Mouse (Mus musculus) midbrain, postnatal 0 days (tissue): ENCODE measurements around the gene Map4k2. TPM values are rescaled to one million over a fixed set of nuclear protein-coding genes. Genes with fewer than 3 reads are reported as not detected.

Source experiments
- ATAC-seq: fragments of 200-750 bp; cut with Nextera tagmentation; 2 replicates; pipeline ENCODE4 v1.8.0; 2017; ENCODE audit warnings: moderate number of reproducible peaks, mild to moderate bottlenecking, moderate TSS enrichment, moderate library complexity; ENCODE audit not compliant: low FRiP score
- DNase-seq: peaks from one replicate; pipeline ENCODE4 v3.0.0-alpha.2; 2015; ENCODE audit warnings: low spot score
- H3K27ac ChIP-seq: fragments of 300-500 bp; sonication (generic); 2 replicates; pipeline ENCODE4 v1.5.1; 2014; ENCODE audit warnings: low read depth, mild to moderate bottlenecking, low read length, mixed read lengths
- H3K27me3 ChIP-seq: fragments of 300-500 bp; sonication (generic); 2 replicates; pipeline ENCODE4 v1.6.1; 2014; ENCODE audit warnings: low read length, control low read depth, mixed read lengths; ENCODE audit not compliant: insufficient read depth
- H3K36me3 ChIP-seq: fragments of 300-500 bp; sonication (generic); 2 replicates; pipeline ENCODE4 v1.6.1; 2014; ENCODE audit warnings: low read length, control low read depth, mixed read lengths; ENCODE audit not compliant: insufficient read depth
- H3K4me1 ChIP-seq: fragments of 300-500 bp; sonication (generic); 2 replicates; pipeline ENCODE4 v1.6.1; 2014; ENCODE audit warnings: mild to moderate bottlenecking, control low read depth, antibody characterized with exemption, low read length, mixed read lengths; ENCODE audit not compliant: insufficient read depth
- H3K4me2 ChIP-seq: fragments of 300-500 bp; sonication (generic); 2 replicates; pipeline ENCODE4 v1.6.1; 2014; ENCODE audit warnings: low read depth, mild to moderate bottlenecking, low read length, mixed read lengths; ENCODE audit not compliant: poor library complexity, severe bottlenecking
- H3K4me3 ChIP-seq: fragments of 300-500 bp; sonication (generic); 2 replicates; pipeline ENCODE4 v1.5.1; 2014; ENCODE audit warnings: low read depth, mild to moderate bottlenecking, low read length, moderate library complexity
- H3K9ac ChIP-seq: fragments of 300-500 bp; sonication (generic); replicated peaks from 2 replicates; pipeline ENCODE4 v1.6.1; 2014; ENCODE audit warnings: mild to moderate bottlenecking, low read length, moderate library complexity, mixed read lengths; ENCODE audit not compliant: poor library complexity, severe bottlenecking
- H3K9me3 ChIP-seq: fragments of 300-500 bp; sonication (generic); 2 replicates; pipeline ENCODE4 v1.6.1; 2016; ENCODE audit warnings: low read length, control low read depth
- CTCF ChIP-seq: IDR thresholded peaks from 2 replicates; pipeline ENCODE4 v1.5.1; 2016; ENCODE audit warnings: antibody characterized with exemption, mild to moderate bottlenecking
- WGBS: fragments of 180-500 bp; shearing (Covaris S2); extraction: QIAGEN DNeasy Blood & Tissue Kit; methylation state at CpG from one replicate; pipeline ENCODE4 v1.1.7; 2014; 5-methylcytosine and 5-hydroxymethylcytosine counted together
- microRNA-seq: library from miRNA; unstranded; fragments of <30 nt; microRNA quantifications from one replicate; pipeline ENCODE4, GENCODE M21; 2016; ENCODE audit warnings: borderline number of aligned reads
- polyA plus RNA-seq: library from polyadenylated mRNA; unstranded; fragments of >200 nt; fragmentation: Nextera tagmentation; extraction: Ambion mirVana; gene quantifications from 2 replicates; pipeline ENCODE4 v1.2.1, GENCODE M21; 2015
- total RNA-seq: library from RNA; depleted of rRNA; stranded (reverse); fragments of >200 nt; gene quantifications from 2 replicates; pipeline ENCODE4 v1.2.3, GENCODE M21; 2014; rRNA removed

Gene Map4k2
- total and polyA plus RNA-seq, 2 experiments from 2014 or later: 18.1 to 86.8 TPM

DNA sequence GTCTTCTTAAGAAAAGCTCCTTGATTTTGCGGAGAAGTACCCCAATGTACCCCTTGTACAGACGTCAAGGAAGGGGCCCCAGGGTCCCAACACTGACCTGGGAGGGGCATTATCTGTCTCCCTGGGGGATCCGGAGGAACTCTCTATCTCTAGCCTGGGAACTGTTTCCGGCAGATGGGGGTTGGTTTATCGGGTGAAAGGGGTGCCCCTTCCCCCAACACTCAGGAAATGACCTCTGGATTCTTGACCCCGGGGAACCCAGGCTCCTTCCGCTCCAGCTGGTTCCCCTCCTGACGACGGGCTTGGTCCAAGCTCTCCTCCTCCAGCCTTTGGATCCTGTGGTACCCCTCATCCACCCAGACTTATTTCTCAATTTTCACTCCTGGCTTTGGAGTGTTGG lies 61.0 kb downstream of the Map4k2 start:
- Histone ChIP-seq H3K9me3 (no peaks in the 10 kb centered on the region), H3K4me2 (peak overlapping the region; percentile 98), H3K27me3 (no peaks in the 10 kb centered on the region; the same call in 1 of the 2 replicates), H3K9ac (peak overlapping the region; percentile 66), H3K36me3 (peaks cover 20% of the 10 kb centered on the region), H3K27ac (no peak overlapping the region), H3K4me3 (peak overlapping the region; percentile 69), H3K4me1 (peaks cover 17% of the 10 kb centered on the region; the same call in 1 of the 2 replicates)
- ATAC-seq (no peak), DNase-seq (no peak)
- no peak for TF ChIP-seq CTCF
- WGBS: 18% methylated on average over 9 of the region's 9 CpGs

DNA sequence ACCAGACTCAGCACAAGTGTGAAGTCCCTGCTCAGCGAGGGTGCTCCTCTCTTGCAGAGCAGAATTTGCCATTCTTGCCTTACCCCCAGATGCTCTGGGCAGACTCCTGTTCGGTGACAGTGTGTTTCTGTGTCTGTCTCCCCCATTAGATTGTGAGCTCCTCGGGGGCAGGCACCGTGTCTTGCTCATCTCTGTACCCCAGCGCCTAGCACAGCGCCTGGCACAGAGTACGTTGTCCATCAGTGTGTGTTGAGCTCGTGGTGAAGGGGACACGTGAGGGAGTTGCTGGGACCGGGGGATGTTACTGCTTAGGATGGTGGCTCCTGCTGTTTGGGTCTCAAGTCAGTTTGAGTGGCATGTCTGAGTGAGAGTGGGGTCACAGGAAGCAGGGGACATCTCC lies 62.9 kb downstream of the Map4k2 start:
- TF ChIP-seq CTCF: no peak
- WGBS: 85% methylated on average over 10 of the region's 10 CpGs
- Histone ChIP-seq H3K27ac (no peak overlapping the region), H3K9me3 (no peaks in the 10 kb centered on the region), H3K4me3 (no peak overlapping the region), H3K4me2 (no peak overlapping the region), H3K36me3 (peaks cover 27% of the 10 kb centered on the region), H3K27me3 (no peaks in the 10 kb centered on the region; the same call in 1 of the 2 replicates), H3K4me1 (peaks cover 17% of the 10 kb centered on the region; the same call in 1 of the 2 replicates), H3K9ac (no peak overlapping the region)
- no peak for ATAC-seq
- no peak for DNase-seq

Small RNA genes within 50 kb of the gene (microRNA-seq; reads per million reads assigned to microRNA genes)
- gene Mir6989: not detected

Other genes with a start within 250 kb of the Map4k2 start
- gene AC131692.1, start 246.7 kb upstream of the Map4k2 start, total RNA-seq: not detected in 2 replicates
- gene AC131692.1, start 246.7 kb upstream of the Map4k2 start, polyA plus RNA-seq: not detected in 2 replicates
- 0.42 and 1.0 TPM in 2 replicates for gene Naaladl1, start 235.4 kb upstream of the Map4k2 start, total RNA-seq
- gene Naaladl1, start 235.4 kb upstream of the Map4k2 start, polyA plus RNA-seq: 0.41 and 0.53 TPM in 2 replicates
- gene Sac3d1, start 222.5 kb upstream of the Map4k2 start, total RNA-seq: 66.6 and 73.1 TPM in 2 replicates
- 52.6 and 53.1 TPM in 2 replicates for gene Sac3d1, start 222.5 kb upstream of the Map4k2 start, polyA plus RNA-seq
- gene Snx15, start 212.8 kb upstream of the Map4k2 start, total RNA-seq: 51.0 and 66.4 TPM in 2 replicates
- 66.1 and 69.1 TPM in 2 replicates for gene Snx15, start 212.8 kb upstream of the Map4k2 start, polyA plus RNA-seq
- not detected in 2 replicates for gene Batf2, start 200.2 kb upstream of the Map4k2 start, total RNA-seq
- gene Batf2, start 200.2 kb upstream of the Map4k2 start, polyA plus RNA-seq: not detected in 2 replicates
- 83.4 and 123 TPM in 2 replicates for gene Arl2, start 199.6 kb upstream of the Map4k2 start, total RNA-seq
- gene Arl2, start 199.6 kb upstream of the Map4k2 start, polyA plus RNA-seq: 159 and 174 TPM in 2 replicates
- not detected in 2 replicates for gene Majin, start 156.7 kb upstream of the Map4k2 start, total RNA-seq
- gene Majin, start 156.7 kb upstream of the Map4k2 start, polyA plus RNA-seq: 0.16 and 0.18 TPM in 2 replicates
- gene Gpha2, start 114.8 kb upstream of the Map4k2 start, total RNA-seq: not detected in 2 replicates
- 0.31 TPM in 1 of 2 replicates, not detected in the other for gene Gpha2, start 114.8 kb upstream of the Map4k2 start, polyA plus RNA-seq
- 248 and 256 TPM in 2 replicates for gene Ppp2r5b, start 105.3 kb upstream of the Map4k2 start, total RNA-seq
- 177 and 189 TPM in 2 replicates for gene Ppp2r5b, start 105.3 kb upstream of the Map4k2 start, polyA plus RNA-seq
- 34.3 and 38.2 TPM in 2 replicates for gene Atg2a, start 99.5 kb upstream of the Map4k2 start, total RNA-seq
- gene Atg2a, start 99.5 kb upstream of the Map4k2 start, polyA plus RNA-seq: 9.6 and 9.7 TPM in 2 replicates
- 117 and 139 TPM in 2 replicates for gene Ehd1, start 64.4 kb upstream of the Map4k2 start, total RNA-seq
- 73.0 and 74.0 TPM in 2 replicates for gene Ehd1, start 64.4 kb upstream of the Map4k2 start, polyA plus RNA-seq
- gene Cdc42bpg, start 34.7 kb upstream of the Map4k2 start, total RNA-seq: 4.8 and 5.4 TPM in 2 replicates
- 0.20 and 0.67 TPM in 2 replicates for gene Cdc42bpg, start 34.7 kb upstream of the Map4k2 start, polyA plus RNA-seq
- gene Men1, start 6.2 kb upstream of the Map4k2 start, total RNA-seq: 59.6 and 85.6 TPM in 2 replicates
- 56.8 and 60.6 TPM in 2 replicates for gene Men1, start 6.2 kb upstream of the Map4k2 start, polyA plus RNA-seq
- 70.5 and 92.2 TPM in 2 replicates for gene Sf1, start 22.6 kb downstream of the Map4k2 start, total RNA-seq
- 90.2 and 95.5 TPM in 2 replicates for gene Sf1, start 22.6 kb downstream of the Map4k2 start, polyA plus RNA-seq
- 16.4 and 25.8 TPM in 2 replicates for gene Pygm, start 43.3 kb downstream of the Map4k2 start, total RNA-seq
- 11.7 and 13.2 TPM in 2 replicates for gene Pygm, start 43.3 kb downstream of the Map4k2 start, polyA plus RNA-seq
- gene Rasgrp2, start 58.2 kb downstream of the Map4k2 start, total RNA-seq: 250 and 291 TPM in 2 replicates
- gene Rasgrp2, start 58.2 kb downstream of the Map4k2 start, polyA plus RNA-seq: 232 and 264 TPM in 2 replicates
- gene Nrxn2, start 77.6 kb downstream of the Map4k2 start, total RNA-seq: 382 and 409 TPM in 2 replicates
- 74.3 and 75.7 TPM in 2 replicates for gene Nrxn2, start 77.6 kb downstream of the Map4k2 start, polyA plus RNA-seq
- gene Slc22a12, start 201.9 kb downstream of the Map4k2 start, total RNA-seq: 0.71 TPM in 1 of 2 replicates, not detected in the other
- gene Slc22a12, start 201.9 kb downstream of the Map4k2 start, polyA plus RNA-seq: 0.45 and 0.57 TPM in 2 replicates